In genomic region chr1:62483059-62483458, GRCm38 (mm10) we compare ENCODE assay signal across 25 mouse cellular contexts.
DNase-seq lines count a peak whose midpoint lies in the region; ATAC-seq lines count a peak whose summit lies in the region.
"Had no signal": no experiment of that assay in that cellular context is flagged by ENCODE, and none has a peak within 500 bp of the region (broad histone marks: within the 10 kb centered on the region; RNA-seq: fewer than 3 reads in every experiment).

No protein-coding gene starts in this region.

- no peak overlapping the region for H3K4me3 ChIP-seq in forebrain, embryonic 10.5 days
- H3K4me3 ChIP-seq: embryonic facial prominence, embryonic 15.5 days; forebrain, embryonic 15.5 days; heart, embryonic 12.5 days; layer of hippocampus, adult 2 months; limb, embryonic 12.5 days; liver, embryonic 13.5 days; midbrain, embryonic 15.5 days; neural tube, embryonic 15.5 days had no signal

- H3K36me3 ChIP-seq in splenic B cell, adult 2 months (ENCODE audit: control insufficient read depth, insufficient read depth, low read length, poor library complexity, severe bottlenecking): no peaks in the 10 kb centered on the region
- no peaks in the 10 kb centered on the region for H3K36me3 ChIP-seq in forebrain, embryonic 10.5 days (replicated peaks)
- H3K36me3 ChIP-seq: embryonic facial prominence, embryonic 15.5 days; forebrain, embryonic 15.5 days; heart, embryonic 12.5 days; limb, embryonic 12.5 days; liver, embryonic 13.5 days; midbrain, embryonic 15.5 days; neural tube, embryonic 15.5 days had no signal

- H3K9me3 ChIP-seq in forebrain, embryonic 10.5 days: no peaks in the 10 kb centered on the region
- H3K9me3 ChIP-seq: embryonic facial prominence, embryonic 15.5 days; forebrain, embryonic 15.5 days; heart, embryonic 12.5 days; limb, embryonic 12.5 days; liver, embryonic 13.5 days; midbrain, embryonic 15.5 days; neural tube, embryonic 15.5 days had no signal

- DNase-seq in lung, postnatal 25 days (ENCODE audit: low spot score): peak; percentile 18
- DNase-seq in lung, adult 18-20 months: no peak
- peak; percentile 76 for DNase-seq in splenic B cell, adult 2 months (ENCODE audit: low read depth, low spot score)
- DNase-seq in forebrain, embryonic 10.5 days (ENCODE audit: extremely low spot score, low spot score): no peak
- no peak for DNase-seq in right cerebral cortex, postnatal 36 days (ENCODE audit: low spot score in 2 of 2)
- DNase-seq: adrenal gland, postnatal 25 days; cerebellum, adult 9-10 months; gastrocnemius, postnatal 14 days; heart, postnatal 10 days; kidney, adult 9 months; kidney, postnatal 14 days; liver, embryonic 13.5 days; lung, postnatal 14 days; right cerebral cortex, postnatal 14 days had no signal

- 94% methylated on average over 2 of the region's 2 CpGs for WGBS in forebrain, embryonic 10.5 days

- peak; percentile 98 for ATAC-seq in common myeloid progenitor, adult 5-6 weeks (replicated peaks; ENCODE audit: low read depth, poor library complexity, severe bottlenecking)
- peak; percentile 99 for ATAC-seq in megakaryocyte progenitor cell, adult 5-6 weeks (replicated peaks; ENCODE audit: poor library complexity)
- ATAC-seq: forebrain, embryonic 15.5 days; hindbrain, postnatal 0 days; intestine, embryonic 16.5 days; midbrain, embryonic 15.5 days had no signal

- H3K27ac ChIP-seq in forebrain, embryonic 10.5 days: no peak overlapping the region
- H3K27ac ChIP-seq: embryonic facial prominence, embryonic 15.5 days; forebrain, embryonic 15.5 days; hindbrain, postnatal 0 days; layer of hippocampus, adult 2 months; limb, embryonic 12.5 days; liver, embryonic 13.5 days; midbrain, embryonic 15.5 days; neural tube, embryonic 15.5 days had no signal

- H3K4me1 ChIP-seq in forebrain, embryonic 10.5 days: no peaks in the 10 kb centered on the region
- H3K4me1 ChIP-seq: embryonic facial prominence, embryonic 15.5 days; forebrain, embryonic 15.5 days; limb, embryonic 12.5 days; liver, embryonic 13.5 days; midbrain, embryonic 15.5 days; neural tube, embryonic 15.5 days had no signal

- H3K27me3 ChIP-seq in splenic B cell, adult 2 months (ENCODE audit: control insufficient read depth, insufficient read depth, low read length, poor library complexity, severe bottlenecking): no peaks in the 10 kb centered on the region
- no peaks in the 10 kb centered on the region for H3K27me3 ChIP-seq in forebrain, embryonic 10.5 days (ENCODE audit: poor library complexity, severe bottlenecking)
- H3K27me3 ChIP-seq: embryonic facial prominence, embryonic 15.5 days; forebrain, embryonic 15.5 days; heart, embryonic 12.5 days; limb, embryonic 12.5 days; liver, embryonic 13.5 days; midbrain, embryonic 15.5 days; neural tube, embryonic 15.5 days had no signal

Comparison
In these comparisons a context has a peak if more than half of its experiments do, and no peak if none do; other contexts are left out.
1. DNase-seq: peak in lung, postnatal 25 days (single experiment) and splenic B cell, adult 2 months (single experiment); none in lung, adult 18-20 months (0 of 2), forebrain, embryonic 10.5 days (single experiment) and right cerebral cortex, postnatal 36 days (0 of 2).